Mouse (Mus musculus) liver, embryonic 14.5 days (tissue): ENCODE data around the gene Hoxb8. TPM values are rescaled to one million over a fixed set of nuclear protein-coding genes. Genes with fewer than 3 reads are reported as not detected.

Source experiments
- ATAC-seq: fragments of 200-750 bp; cut with Nextera tagmentation; 2 replicates; pipeline ENCODE4 v1.8.0; 2017; ENCODE audit warnings: moderate number of reproducible peaks, mild to moderate bottlenecking, moderate library complexity; ENCODE audit not compliant: insufficient read depth
- DNase-seq, 3 experiments: peaks; one replicate each; pipeline ENCODE4 v3.0.0-alpha.2; 2012 to 2013; ENCODE audit warnings: low read depth in 3 of 3, low spot score in 3 of 3
- H3K27ac ChIP-seq: fragments of 300-500 bp; sonication (generic); 2 replicates; pipeline ENCODE4 v1.5.1; 2014; ENCODE audit warnings: moderate library complexity, mild to moderate bottlenecking, control low read depth, inconsistent platforms
- H3K27me3 ChIP-seq: fragments of 300-500 bp; sonication (generic); 2 replicates; pipeline ENCODE4 v1.6.1; 2014; ENCODE audit warnings: mild to moderate bottlenecking, low read length, moderate library complexity; ENCODE audit not compliant: control insufficient read depth, insufficient read depth
- H3K36me3 ChIP-seq: fragments of 300-500 bp; sonication (generic); replicated peaks from 2 replicates; pipeline ENCODE4 v1.6.1; 2014; ENCODE audit warnings: low read depth; ENCODE audit not compliant: control insufficient read depth, insufficient read depth
- H3K4me1 ChIP-seq, 2 experiments: fragments of 200-500 bp in 1 of 2; fragments of 300-500 bp in 1 of 2; sonication (generic) in 1 of 2; replicated peaks; 2 replicates each; pipeline ENCODE4 v1.6.1; 2012 to 2014; ENCODE audit warnings: antibody characterized with exemption in 1 of 2, inconsistent platforms in 1 of 2, low read length in 1 of 2; ENCODE audit not compliant: control insufficient read depth in 2 of 2, insufficient read depth in 2 of 2
- H3K4me2 ChIP-seq: fragments of 300-500 bp; sonication (generic); 2 replicates; pipeline ENCODE4 v1.6.1; 2014; ENCODE audit warnings: low read depth, mild to moderate bottlenecking, control low read depth, moderate library complexity
- H3K4me3 ChIP-seq, 2 experiments: fragments of 200-500 bp in 1 of 2; fragments of 300-500 bp in 1 of 2; sonication (generic) in 1 of 2; 2 replicates each; pipeline ENCODE4 v1.5.1; 2012 to 2014; ENCODE audit warnings: low read depth in 2 of 2, low read length in 2 of 2, mild to moderate bottlenecking in 2 of 2, control low read depth in 1 of 2, inconsistent platforms in 1 of 2, moderate library complexity in 1 of 2; ENCODE audit not compliant: insufficient read depth in 1 of 2
- H3K9ac ChIP-seq: fragments of 300-500 bp; sonication (generic); replicated peaks from 2 replicates; pipeline ENCODE4 v1.6.1; 2014; ENCODE audit warnings: mild to moderate bottlenecking, control low read depth, moderate library complexity
- H3K9me3 ChIP-seq: fragments of 300-500 bp; sonication (generic); 2 replicates; pipeline ENCODE4 v1.6.1; 2016; ENCODE audit warnings: low read length, mixed read lengths; ENCODE audit not compliant: control insufficient read depth
- CTCF ChIP-seq: IDR thresholded peaks from 2 replicates; pipeline ENCODE4 v1.5.1; 2016; ENCODE audit warnings: antibody characterized with exemption, low read depth, control low read depth
- EP300 ChIP-seq: IDR thresholded peaks from 2 replicates; pipeline ENCODE4 v1.6.1; 2016; ENCODE audit warnings: antibody characterized with exemption, low read depth
- WGBS: fragments of 180-500 bp; shearing (Covaris S2); extraction: QIAGEN DNeasy Blood & Tissue Kit; methylation state at CpG from one replicate; pipeline ENCODE4 v1.1.7; 2014; ENCODE audit not compliant: insufficient replicate concordance; 5-methylcytosine and 5-hydroxymethylcytosine counted together
- polyA plus RNA-seq, 2 experiments: library from polyadenylated mRNA; depleted of rRNA in 1 of 2; stranded (reverse) in 1 of 2; unstranded in 1 of 2; fragments of >200 nt; fragmentation: Nextera tagmentation in 1 of 2; extraction: Ambion mirVana in 1 of 2; gene quantifications; 2 replicates each; pipeline versions ENCODE4 v1.2.1 to v1.2.3; 2012 to 2014

Hoxb8 gene
- polyA plus RNA-seq, 2 experiments, result 0.03 TPM; not detected in 1

GRCm38 (mm10) chr11:96319910-96320309, 38.2 kb downstream of the Hoxb8 start:
- Histone ChIP-seq H3K27ac (no peak overlapping the region), H3K9ac (no peak overlapping the region), H3K4me1 (no peaks in the 10 kb centered on the region), H3K9me3 (no peaks in the 10 kb centered on the region), H3K4me2 (peak overlapping the region; percentile 41; the same call in 1 of the 2 replicates), H3K36me3 (no peaks in the 10 kb centered on the region), H3K27me3 (peaks cover 76% of the 10 kb centered on the region), H3K4me3 (peak overlapping the region; percentile 6 to 45)
- no peak for DNase-seq
- no peak for TF ChIP-seq EP300
- TF ChIP-seq CTCF, result no peak
- no peak for ATAC-seq
- WGBS, result under 1% methylated on average over 29 of the region's 29 CpGs

DNA sequence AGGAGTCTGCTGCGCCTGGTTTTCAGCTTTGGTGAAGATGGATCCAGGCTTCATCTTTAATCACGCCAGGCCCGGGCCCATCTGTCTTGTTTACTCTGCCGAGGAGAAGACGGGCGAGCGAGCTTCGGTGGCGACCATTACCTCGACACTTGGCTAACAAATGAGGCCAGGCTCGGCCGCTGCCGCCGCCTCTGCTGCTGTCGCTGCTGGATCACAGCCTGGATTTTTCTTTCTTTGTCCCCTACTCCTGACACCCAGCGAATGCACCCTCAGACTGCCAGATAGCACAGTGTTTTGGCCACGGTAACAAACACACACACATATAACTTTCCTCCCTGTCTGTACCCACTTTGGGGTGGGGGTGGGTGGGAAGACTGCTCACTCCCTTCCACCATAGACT, 39.0 kb downstream of the Hoxb8 start:
- Histone ChIP-seq H3K4me2 (no peak overlapping the region), H3K27ac (no peak overlapping the region), H3K36me3 (no peaks in the 10 kb centered on the region), H3K4me1 (no peaks in the 10 kb centered on the region), H3K4me3 (no peak overlapping the region), H3K9ac (no peak overlapping the region), H3K27me3 (peaks cover 76% of the 10 kb centered on the region), H3K9me3 (no peaks in the 10 kb centered on the region)
- no peak for ATAC-seq
- TF ChIP-seq EP300 (no peak), CTCF (no peak)
- no peak for DNase-seq
- 43% methylated on average over 17 of the region's 17 CpGs for WGBS

DNA sequence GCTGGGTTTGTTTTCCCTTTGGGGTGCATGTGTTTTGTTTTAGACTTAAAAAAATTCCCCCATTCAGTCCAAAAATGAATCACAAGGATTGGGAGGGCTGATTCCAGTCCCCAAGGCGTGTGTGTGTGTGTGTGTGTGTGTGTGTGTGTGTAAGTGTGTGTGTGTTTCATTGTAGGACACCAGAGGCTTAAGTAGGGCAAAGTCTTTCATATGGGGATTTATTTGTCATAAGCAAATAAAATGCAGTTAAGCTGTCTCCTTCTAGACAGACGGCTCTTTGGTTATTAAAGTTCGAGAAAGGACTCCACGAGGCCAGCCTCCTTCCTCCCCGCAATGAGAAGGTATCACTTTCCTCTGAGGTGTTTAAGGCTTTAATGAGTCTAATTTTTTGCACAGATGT, 40.1 kb downstream of the Hoxb8 start:
- no peak overlapping the region for H3K27ac ChIP-seq

DNA sequence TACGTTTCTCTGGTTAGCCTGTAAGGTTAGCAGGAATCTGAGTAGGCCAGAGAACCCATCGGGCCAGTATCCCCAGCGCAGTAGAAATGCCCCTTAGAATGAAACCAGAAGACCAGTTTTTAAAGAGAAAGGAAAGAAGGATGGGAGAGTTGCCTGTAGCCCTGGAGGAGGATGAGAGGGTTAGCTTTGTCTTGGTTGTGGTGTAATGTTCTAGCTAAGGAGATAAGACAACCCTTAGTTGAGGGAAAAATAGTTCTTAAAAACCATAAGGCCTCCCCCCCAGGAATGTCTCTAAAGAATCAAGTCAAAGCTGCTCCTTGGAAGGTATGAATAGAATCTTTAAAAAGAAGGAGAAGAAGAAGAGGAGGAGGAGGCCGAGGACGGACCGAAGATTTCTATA, 41.0 kb downstream of the Hoxb8 start:
- DNase-seq (no peak), ATAC-seq (no peak)
- Histone ChIP-seq H3K4me2 (no peak overlapping the region), H3K4me1 (no peaks in the 10 kb centered on the region), H3K9me3 (no peaks in the 10 kb centered on the region), H3K36me3 (no peaks in the 10 kb centered on the region), H3K27ac (no peak overlapping the region), H3K4me3 (no peak overlapping the region), H3K27me3 (peaks cover 74% of the 10 kb centered on the region), H3K9ac (no peak overlapping the region)
- 31% methylated on average over 6 of the region's 6 CpGs for WGBS
- TF ChIP-seq EP300, result no peak

More for the DNA sequence above, 40.1 kb downstream of the Hoxb8 start:
- no peak for TF ChIP-seq CTCF
- TF ChIP-seq EP300, result no peak
- no peak overlapping the region for H3K9ac ChIP-seq
- H3K4me3 ChIP-seq, result no peak overlapping the region
- no peaks in the 10 kb centered on the region for H3K9me3 ChIP-seq
- H3K36me3 ChIP-seq, result no peaks in the 10 kb centered on the region
- no peak for DNase-seq
- H3K27me3 ChIP-seq, result peaks cover 76% of the 10 kb centered on the region
- WGBS, result 41% methylated on average over 5 of the region's 5 CpGs
- no peaks in the 10 kb centered on the region for H3K4me1 ChIP-seq
- ATAC-seq, result no peak
- H3K4me2 ChIP-seq, result no peak overlapping the region

GRCm38 (mm10) chr11:96323154-96323553, 41.4 kb downstream of the Hoxb8 start, which contains the start of gene Hoxb3:
Hoxb3 (plus strand) TSS chr11:96323326.
- no peak within 1 kb of the TSS for H3K4me2 ChIP-seq
- no peaks in the 10 kb centered on the region for H3K36me3 ChIP-seq
- no peaks in the 10 kb centered on the region for H3K9me3 ChIP-seq
- H3K27ac ChIP-seq, result no peak within 1 kb of the TSS
- no peaks in the 10 kb centered on the region for H3K4me1 ChIP-seq
- H3K9ac ChIP-seq, result no peak within 1 kb of the TSS
- DNase-seq, result no peak
- H3K27me3 ChIP-seq, result peaks cover 72% of the 10 kb centered on the region
- H3K4me3 ChIP-seq, result no peak within 1 kb of the TSS
- WGBS, result 55% methylated on average over 10 of the region's 10 CpGs
- TF ChIP-seq CTCF, result no peak
- no peak for TF ChIP-seq EP300
- ATAC-seq, result no peak
